Mouse (Mus musculus): ENCODE measurements at regions not wholly inside any gene's neighbourhood (a gene's known extent, or its start where the extent isn't known, plus 50 kb on each side); places are given as distances from the start of the nearest gene placed in this dataset.

- Histone ChIP-seq H3K27ac (ENCODE audit: insufficient read depth, low read depth, low read length) (peak overlapping the region; percentile 40; the same call in 1 of the 2 replicates), H3K27me3 (ENCODE audit: control insufficient read depth, insufficient read depth, low read length) (no peaks in the 10 kb centered on the region), H3K36me3 (ENCODE audit: control insufficient read depth, insufficient read depth, low read length) (no peaks in the 10 kb centered on the region), H3K4me1 (ENCODE audit: control insufficient read depth, insufficient read depth, insufficient read length, low read length) (no peaks in the 10 kb centered on the region), H3K4me3 (ENCODE audit: low read depth, low read length) (no peak overlapping the region)
- 70% methylated on average over 7 of the region's 7 CpGs for WGBS
- no peak for TF ChIP-seq CTCF (IDR thresholded peaks at IDR 0.05; ENCODE audit: extremely low read depth, insufficient read length, insufficient replicate concordance, low read depth, low read length)
- TF ChIP-seq POLR2A (IDR thresholded peaks at IDR 0.05; ENCODE audit: low read depth, low read length), result no peak
These were observed 58.2 kb upstream of the Rgs1 start for GRCm38 (mm10) chr1:144307017-144307853.

- H3K27me3 ChIP-seq (ENCODE audit: control insufficient read depth, insufficient read depth, low read length), result no peaks in the 10 kb centered on the region
- no peaks in the 10 kb centered on the region for H3K36me3 ChIP-seq (ENCODE audit: control insufficient read depth, insufficient read depth, low read length)
- H3K4me3 ChIP-seq (ENCODE audit: low read depth, low read length), result no peak overlapping the region
- H3K27ac ChIP-seq (ENCODE audit: insufficient read depth, low read depth, low read length), result no peak overlapping the region
- TF ChIP-seq CTCF (IDR thresholded peaks at IDR 0.05; ENCODE audit: extremely low read depth, insufficient read length, insufficient replicate concordance, low read depth, low read length), result no peak
- TF ChIP-seq POLR2A (IDR thresholded peaks at IDR 0.05; ENCODE audit: low read depth, low read length), result no peak
- no peaks in the 10 kb centered on the region for H3K4me1 ChIP-seq (ENCODE audit: control insufficient read depth, insufficient read depth, insufficient read length, low read length)
- 39% methylated on average over 2 of the region's 2 CpGs for WGBS
These were observed 57.2 kb upstream of the Rgs1 start for GRCm38 (mm10) chr1:144306284-144306683.

DNA sequence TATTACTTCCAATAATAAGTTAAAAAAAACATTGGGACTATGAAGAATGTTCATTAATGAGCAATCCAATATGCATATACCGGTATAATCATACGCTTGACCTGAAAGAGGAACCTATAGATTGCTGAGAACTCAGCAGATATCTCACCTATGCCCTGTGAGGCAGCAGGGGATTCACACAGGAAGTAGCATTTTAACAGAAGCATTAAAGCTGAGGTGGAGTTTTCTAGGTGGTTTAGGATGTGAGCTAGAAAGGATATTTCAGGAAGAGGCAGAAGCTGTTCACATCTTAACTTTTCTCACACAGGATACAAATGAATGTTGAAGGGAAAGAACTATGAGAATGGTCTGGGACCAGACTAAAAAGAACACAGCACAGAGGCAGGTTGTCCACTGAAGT is 51.6 kb upstream of the Rgs1 start:
- Histone ChIP-seq H3K4me1 (ENCODE audit: control insufficient read depth, insufficient read depth, insufficient read length, low read length) (no peaks in the 10 kb centered on the region), H3K36me3 (ENCODE audit: control insufficient read depth, insufficient read depth, low read length) (no peaks in the 10 kb centered on the region), H3K27me3 (ENCODE audit: control insufficient read depth, insufficient read depth, low read length) (no peaks in the 10 kb centered on the region), H3K27ac (ENCODE audit: insufficient read depth, low read depth, low read length) (no peak overlapping the region), H3K4me3 (ENCODE audit: low read depth, low read length) (no peak overlapping the region)
- WGBS, result 81% methylated on average over 2 of the region's 2 CpGs
- TF ChIP-seq POLR2A (IDR thresholded peaks at IDR 0.05; ENCODE audit: low read depth, low read length) (no peak), CTCF (IDR thresholded peaks at IDR 0.05; ENCODE audit: extremely low read depth, insufficient read length, insufficient replicate concordance, low read depth, low read length) (no peak)
